Mouse (Mus musculus): ENCODE measurements around the gene Apoa4.

The Apoa4 gene

DNA sequence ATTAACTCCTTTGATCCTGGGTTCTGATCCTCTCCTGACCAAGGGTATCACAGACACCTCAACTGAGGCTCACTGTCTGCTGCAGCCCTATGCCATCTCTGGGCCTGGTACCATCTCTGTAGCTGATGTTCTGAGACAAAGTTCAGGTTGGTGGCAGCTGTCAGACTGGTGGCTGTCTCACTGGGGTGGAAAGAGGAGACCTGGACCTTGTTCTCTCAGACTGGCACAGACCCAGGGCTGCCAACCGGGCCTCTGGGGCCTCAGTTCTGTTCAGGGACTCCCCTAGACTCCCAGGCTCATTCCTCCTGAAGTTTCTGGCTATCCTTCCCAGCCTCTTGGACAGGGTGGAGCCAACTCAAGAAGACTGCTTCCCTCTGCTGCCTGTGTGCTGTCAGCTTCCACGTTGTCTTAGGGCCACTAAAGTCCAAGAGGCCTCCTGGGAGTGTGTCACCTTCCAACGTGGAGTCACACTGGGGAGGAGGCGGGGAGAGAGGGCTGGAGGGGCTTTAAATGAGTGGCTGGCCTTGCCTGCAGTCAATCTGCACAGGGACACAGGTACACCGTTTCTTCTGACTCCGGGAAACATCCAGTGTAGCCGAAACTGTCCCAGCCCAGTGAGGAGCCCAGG, at the start of gene Apoa4:
Gene Apoa4 (plus strand): TSS at position 171 of the 628 bp plus-strand sequence.
- ChIA-PET CTCF (interaction anchor here in 2 of 4 experiments (0.7 to 1.4 kb wide), 2 partner anchors 10 to 12 kb away, joined by 3 to 5 read pairs; partner anchors contain the start of gene Apoa1 (in 1 of the 2)), POLR2A (interaction anchor here in 1 of 4 experiments (1.7 kb wide), 1 partner anchor 10 kb away, joined by 6 read pairs; no protein-coding TSS in a partner anchor)

DNA sequence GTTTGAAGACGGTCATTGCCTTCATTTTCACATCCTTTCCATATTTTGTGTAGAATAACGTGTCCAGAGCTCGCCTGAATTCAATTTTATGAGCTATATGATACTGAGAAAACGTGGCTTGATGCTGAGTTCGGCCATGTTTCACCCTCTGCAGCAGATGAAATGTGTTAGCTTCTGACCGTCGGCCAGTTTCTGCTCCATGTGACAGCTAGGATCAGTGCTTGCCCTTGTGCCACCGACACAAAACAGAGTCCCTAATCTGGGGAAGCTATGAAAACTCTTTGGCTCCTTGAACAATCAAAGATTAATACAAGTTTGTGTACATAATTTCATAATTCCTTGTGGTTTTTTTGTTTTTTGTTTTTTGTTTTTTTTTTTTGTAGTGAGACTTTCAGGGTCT, 49.3 kb upstream of the Apoa4 start:
- ChIA-PET CTCF (interaction anchor here in 3 of 4 experiments (0.5 to 1.2 kb wide), 13 partner anchors 8 to 357 kb away, joined by 3 to 7 read pairs (median 3); partner anchors contain the start of genes Pafah1b2 (in 1 of the 3) and Sik3 (in 1 of the 3)), POLR2A (interaction anchor here in 1 of 4 experiments (0.7 kb wide), 1 partner anchor 234 kb away, joined by 3 read pairs; no protein-coding TSS in a partner anchor)

DNA sequence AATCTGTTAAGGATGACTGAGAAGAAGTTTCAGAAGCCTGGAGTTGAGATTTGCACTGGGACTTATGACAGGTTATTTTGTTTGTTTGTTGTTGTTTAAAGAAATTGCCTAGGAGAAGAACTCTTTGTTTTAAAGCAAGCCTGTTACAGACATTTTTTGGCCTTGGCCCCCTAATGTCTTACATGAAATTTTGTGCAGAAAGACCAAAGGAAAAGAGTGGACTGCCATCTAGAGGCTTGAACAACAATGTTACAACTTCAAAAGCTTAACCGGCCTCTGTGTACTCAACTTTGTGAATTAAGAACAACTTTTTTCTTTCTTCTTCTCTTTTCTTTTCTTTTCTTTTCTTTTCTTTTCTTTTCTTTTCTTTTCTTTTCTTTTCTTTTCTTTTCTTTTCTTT, 48.9 kb upstream of the Apoa4 start:
- ChIA-PET POLR2A (interaction anchor here in 1 of 4 experiments (0.7 to 1.0 kb wide), 2 partner anchors 177 to 234 kb away, joined by 3 read pairs; no protein-coding TSS in a partner anchor), CTCF (interaction anchor here (0.5 to 1.0 kb wide), 16 partner anchors 8 to 358 kb away, joined by 3 to 7 read pairs (median 3); partner anchors contain the start of genes Pafah1b2 (in 1 of the 4) and Sik3 (in 1 of the 4))

DNA sequence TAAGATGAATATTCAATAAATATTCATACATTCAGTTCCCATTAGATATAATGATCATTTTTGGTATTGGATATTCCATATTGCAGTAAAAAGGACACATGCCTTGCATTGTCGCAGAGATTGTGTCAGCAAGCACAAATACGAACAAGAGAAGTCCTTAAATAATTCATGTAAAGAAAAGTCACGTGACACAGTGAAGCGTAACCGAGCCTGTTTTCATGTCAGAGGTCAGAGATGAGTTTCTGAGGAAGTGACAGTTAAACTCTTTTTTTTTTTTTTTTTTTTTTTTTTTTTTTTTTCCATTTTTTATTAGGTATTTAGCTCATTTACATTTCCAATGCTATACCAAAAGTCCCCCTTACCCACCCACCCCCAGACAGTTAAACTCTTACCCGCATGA, 47.9 kb upstream of the Apoa4 start:
- ChIA-PET POLR2A (interaction anchor here in 1 of 4 experiments (1.0 to 1.6 kb wide), 2 partner anchors 37 to 178 kb away, joined by 3 to 5 read pairs; no protein-coding TSS in a partner anchor), CTCF (interaction anchor here in 1 of 4 experiments (0.5 to 0.6 kb wide), 2 partner anchors 63 to 184 kb away, joined by 4 to 5 read pairs; no protein-coding TSS in a partner anchor)

DNA sequence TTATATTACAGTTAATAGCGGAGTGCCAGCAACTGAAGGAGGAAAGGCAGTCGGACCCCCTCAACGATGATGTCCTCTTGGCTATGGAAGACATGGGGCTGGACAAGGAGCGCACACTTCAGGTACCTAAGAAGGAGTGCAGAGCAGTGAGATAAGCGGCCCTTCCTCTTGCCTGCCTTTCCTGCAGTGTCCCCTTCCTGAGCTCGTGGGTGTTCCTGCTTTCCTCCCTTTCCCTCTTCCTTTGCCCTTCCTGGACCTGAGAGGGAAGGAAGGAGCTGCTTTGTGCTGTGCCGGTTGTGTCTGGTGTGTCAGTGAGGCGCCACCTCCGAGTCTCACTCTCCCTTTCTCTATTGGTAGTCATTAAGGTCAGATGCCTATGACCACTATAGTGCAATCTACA, 45.7 kb upstream of the Apoa4 start:
- CTCF ChIA-PET = interaction anchor here in 3 of 4 experiments (0.7 to 2.0 kb wide), 5 partner anchors 9 to 183 kb away, joined by 3 to 7 read pairs (median 4); partner anchors contain the start of genes Pafah1b2 (in 1 of the 3) and Sik3 (in 1 of the 3)
- POLR2A ChIA-PET = interaction anchor here in 1 of 4 experiments (0.9 to 1.5 kb wide), 2 partner anchors 10 to 19 kb away, joined by 3 read pairs; no protein-coding TSS in a partner anchor

DNA sequence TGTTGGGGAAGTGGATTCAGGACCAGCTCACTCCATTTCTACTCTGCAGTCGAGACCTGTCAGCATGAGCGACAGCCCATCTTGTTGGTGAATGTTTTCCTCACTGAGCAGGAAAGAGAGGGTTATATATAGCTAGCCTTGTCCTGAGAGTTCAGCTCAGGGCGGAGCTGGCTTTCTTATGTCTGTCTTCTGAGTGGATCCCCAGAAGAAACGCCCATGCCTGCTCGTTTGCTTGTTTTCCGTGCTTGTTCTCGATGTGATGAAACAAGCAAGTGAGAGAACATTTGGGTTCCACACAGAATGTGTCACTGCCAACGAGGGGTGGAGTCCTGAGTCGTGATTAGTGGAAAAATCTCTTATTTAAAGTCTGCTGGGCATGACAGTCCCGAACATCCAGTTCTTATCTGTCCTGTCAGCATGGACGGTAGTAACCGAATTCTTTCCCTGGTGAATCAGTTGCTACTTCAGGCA, 43.8 kb upstream of the Apoa4 start:
- ChIA-PET POLR2A (interaction anchor here in 1 of 4 experiments (0.5 kb wide), 1 partner anchor 211 kb away, joined by 3 read pairs; no protein-coding TSS in a partner anchor), CTCF (interaction anchor here in 1 of 4 experiments (1.0 to 1.4 kb wide), 2 partner anchors 11 to 33 kb away, joined by 3 read pairs; no protein-coding TSS in a partner anchor)

DNA sequence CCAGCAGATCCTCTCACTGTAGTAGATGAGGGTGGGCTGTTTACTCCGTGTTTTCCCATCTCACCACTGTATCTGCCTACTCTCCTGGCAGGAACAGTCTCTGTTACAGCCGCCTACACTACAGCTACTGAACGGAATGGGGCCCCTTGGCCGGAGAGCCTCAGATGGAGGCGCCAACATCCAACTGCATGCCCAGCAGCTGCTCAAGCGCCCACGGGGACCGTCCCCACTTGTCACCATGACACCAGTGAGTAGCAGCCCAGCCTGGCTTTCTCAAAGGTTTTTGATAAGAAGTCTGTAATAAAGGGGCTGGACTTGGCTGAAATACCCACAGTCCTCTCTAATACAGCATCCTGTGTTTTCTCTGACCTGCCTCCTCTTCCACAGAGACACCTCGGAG, 42.0 kb upstream of the Apoa4 start:
- ChIA-PET CTCF (interaction anchor here in 3 of 4 experiments (0.7 to 2.5 kb wide), 3 partner anchors 13 to 48 kb away, joined by 3 to 11 read pairs (median 10); no protein-coding TSS in a partner anchor), POLR2A (interaction anchor here in 1 of 4 experiments (1.4 kb wide), 1 partner anchor 43 kb away, joined by 3 read pairs; no protein-coding TSS in a partner anchor)

DNA sequence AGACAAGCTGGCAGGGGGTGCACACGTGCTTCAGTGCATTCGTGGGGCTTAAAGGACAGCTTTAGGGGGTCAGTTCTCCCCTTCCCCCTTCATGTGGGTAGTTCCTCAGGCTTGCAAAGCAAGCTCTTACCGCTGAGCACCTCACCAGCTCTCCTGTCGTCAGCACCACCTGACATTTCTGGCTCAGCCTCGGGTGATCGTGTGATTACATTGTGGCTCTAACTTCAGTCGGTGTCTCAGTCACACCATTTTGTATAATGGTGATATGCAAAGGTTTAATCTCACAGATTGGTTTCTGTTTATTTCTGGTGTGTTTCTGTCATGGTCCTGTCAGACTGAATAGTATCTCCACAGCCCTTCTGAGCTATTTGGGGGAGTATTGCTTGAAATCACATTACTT, 41.6 kb upstream of the Apoa4 start:
- CTCF ChIA-PET = interaction anchor here in 3 of 4 experiments (0.7 to 2.5 kb wide), 4 partner anchors 13 to 48 kb away, joined by 3 to 11 read pairs (median 6); no protein-coding TSS in a partner anchor
- POLR2A ChIA-PET = interaction anchor here in 1 of 4 experiments (1.1 to 1.4 kb wide), 3 partner anchors 12 to 43 kb away, joined by 3 to 4 read pairs (median 3); no protein-coding TSS in a partner anchor

DNA sequence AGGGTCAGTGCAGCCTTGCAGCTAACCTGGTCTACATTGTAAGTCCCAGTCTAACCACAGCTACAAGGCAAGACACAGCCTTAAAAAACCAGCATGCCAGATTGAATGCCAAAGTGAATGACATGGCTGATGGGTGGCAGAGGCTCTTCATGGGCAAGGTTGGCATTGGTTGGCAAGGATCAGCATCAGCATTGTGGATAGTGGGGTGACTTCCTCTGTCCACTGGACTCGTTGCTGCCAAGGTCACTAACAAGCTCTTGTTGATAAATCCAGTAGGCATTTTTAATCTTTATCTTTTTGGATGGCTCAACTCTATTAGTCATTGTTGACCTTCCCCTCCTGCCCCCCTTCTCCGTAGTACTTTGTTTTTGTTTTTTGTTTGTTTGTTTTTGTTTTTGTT, 40.9 kb upstream of the Apoa4 start:
- ChIA-PET CTCF (interaction anchor here in 3 of 4 experiments (0.6 to 2.5 kb wide), 4 partner anchors 8 to 30 kb away, joined by 3 to 11 read pairs (median 8); no protein-coding TSS in a partner anchor), POLR2A (interaction anchor here in 2 of 4 experiments (0.6 to 1.2 kb wide), 4 partner anchors 12 to 849 kb away, joined by 3 to 4 read pairs (median 4); no protein-coding TSS in a partner anchor)

DNA sequence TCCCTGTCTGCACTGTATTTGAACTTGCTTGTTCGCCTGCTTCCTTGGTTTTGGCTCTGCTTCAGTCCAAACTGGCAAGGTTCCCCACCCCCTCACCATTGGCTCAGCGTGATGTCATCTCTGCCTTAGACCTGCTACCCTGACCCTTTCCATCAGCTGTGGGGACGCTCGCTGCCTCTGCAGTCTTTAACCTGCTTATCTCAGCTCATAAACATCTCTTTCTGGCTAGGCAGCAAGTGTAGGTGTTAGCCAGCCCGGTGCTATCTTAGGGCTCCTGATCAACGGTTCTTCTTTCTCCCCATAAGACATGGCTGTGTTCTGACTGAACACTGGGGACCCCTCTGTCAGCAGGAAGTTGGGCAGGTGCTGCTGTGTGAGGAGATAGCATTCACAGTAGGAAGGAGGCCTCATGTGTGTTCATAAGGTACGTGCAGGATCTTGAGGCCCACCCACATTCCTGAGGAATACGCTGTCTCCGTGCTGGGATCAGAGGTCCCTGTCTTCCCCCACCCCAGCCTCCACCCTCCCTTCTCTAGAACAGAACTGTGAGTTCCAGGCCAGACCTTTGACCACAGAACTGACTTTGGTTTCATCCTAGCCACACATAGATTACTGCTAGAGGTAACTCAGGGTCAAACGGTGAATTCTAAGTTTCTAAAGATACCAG, 33.5 kb upstream of the Apoa4 start:
- ChIA-PET CTCF (interaction anchor here in 1 of 4 experiments (0.6 to 0.8 kb wide), 2 partner anchors 17 to 23 kb away, joined by 3 read pairs; no protein-coding TSS in a partner anchor), POLR2A (interaction anchor here in 1 of 4 experiments (1.5 kb wide), 1 partner anchor 23 kb away, joined by 3 read pairs; no protein-coding TSS in a partner anchor)

DNA sequence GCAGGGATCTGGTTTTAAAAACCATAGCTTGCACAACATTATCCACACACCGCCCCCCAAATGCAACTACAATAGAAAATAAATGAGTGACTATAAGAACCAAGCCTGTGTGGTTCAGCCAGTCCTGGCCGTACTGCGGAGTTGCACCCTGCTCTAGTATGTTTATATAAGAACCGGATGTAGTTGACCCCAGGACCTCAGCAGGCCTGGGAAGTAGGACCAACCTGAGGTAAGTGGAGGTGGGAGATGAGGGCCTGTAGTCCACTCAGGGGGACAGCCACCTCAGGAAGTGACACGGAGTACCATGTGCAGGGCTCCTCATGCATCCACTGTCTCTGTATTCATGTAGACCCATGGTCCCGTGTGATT, 33.0 kb upstream of the Apoa4 start:
- ChIA-PET CTCF (interaction anchor here in 1 of 4 experiments (0.8 kb wide), 1 partner anchor 22 kb away, joined by 3 read pairs; no protein-coding TSS in a partner anchor), POLR2A (interaction anchor here in 2 of 4 experiments (0.6 to 1.5 kb wide), 2 partner anchors 23 to 160 kb away, joined by 3 to 4 read pairs; no protein-coding TSS in a partner anchor)

DNA sequence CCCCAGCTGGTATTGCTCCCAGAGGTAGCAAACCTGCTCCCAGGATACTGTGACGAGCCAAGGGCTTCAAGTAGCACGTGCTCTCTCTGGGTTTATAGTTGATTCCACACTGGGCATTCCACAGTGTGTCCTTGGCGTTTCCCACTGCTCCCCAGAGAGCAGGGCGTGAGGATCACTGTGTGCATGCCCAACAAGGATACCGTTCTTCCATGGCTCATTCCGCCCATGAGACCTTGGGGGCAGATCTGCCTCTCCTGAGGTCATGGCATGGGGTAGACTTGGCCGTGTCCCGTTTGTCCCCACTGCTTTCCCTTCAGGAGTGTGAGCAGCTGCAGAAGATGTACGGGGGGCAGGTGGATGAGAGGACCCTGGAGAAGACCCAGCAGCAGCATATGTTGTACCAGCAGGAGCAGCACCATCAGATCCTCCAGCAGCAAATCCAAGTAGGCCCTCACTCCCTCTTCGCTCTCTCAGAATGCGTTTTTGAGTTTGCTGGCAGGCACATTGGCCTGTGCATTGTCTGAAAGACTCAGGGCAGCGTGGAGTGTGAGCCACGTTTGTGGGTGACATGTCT, 32.0 kb upstream of the Apoa4 start:
- POLR2A ChIA-PET = interaction anchor here in 1 of 4 experiments (1.5 kb wide), 1 partner anchor 22 kb away, joined by 3 read pairs; no protein-coding TSS in a partner anchor
- CTCF ChIA-PET = interaction anchor here in 1 of 4 experiments (0.9 to 1.5 kb wide), 3 partner anchors 21 to 38 kb away, joined by 3 to 8 read pairs (median 3); no protein-coding TSS in a partner anchor

DNA sequence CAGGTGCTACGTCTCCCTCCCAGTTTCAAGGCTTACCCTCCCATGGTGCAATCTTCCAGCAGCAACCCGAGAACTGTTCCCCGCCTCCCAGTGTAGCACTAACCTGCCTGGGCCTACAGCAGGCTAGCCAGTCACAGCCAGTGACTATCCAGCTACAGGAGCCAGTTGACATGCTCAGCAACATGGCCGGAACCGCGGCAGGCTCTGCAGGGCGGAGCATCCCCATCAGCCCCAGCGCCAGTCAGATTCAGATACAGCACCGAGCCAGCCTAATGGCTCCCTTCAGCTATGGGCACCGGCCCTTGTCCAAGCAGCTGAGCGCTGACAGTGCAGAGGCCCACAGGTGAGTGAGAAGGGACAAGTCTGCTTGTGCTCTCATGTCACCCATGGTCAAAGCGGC, 30.0 kb upstream of the Apoa4 start:
- POLR2A ChIA-PET = interaction anchor here (0.5 to 2.8 kb wide), 16 partner anchors 9 to 198 kb away, joined by 3 to 16 read pairs (median 4); partner anchors contain the start of genes Apoa1 (in 2 of the 4), Pafah1b2 (in 1 of the 4) and Sik3 (in 1 of the 4)
- CTCF ChIA-PET = interaction anchor here (0.6 to 1.7 kb wide), 7 partner anchors 19 to 586 kb away, joined by 3 to 9 read pairs (median 4); partner anchors contain the start of gene Bud13 (in 1 of the 4)

DNA sequence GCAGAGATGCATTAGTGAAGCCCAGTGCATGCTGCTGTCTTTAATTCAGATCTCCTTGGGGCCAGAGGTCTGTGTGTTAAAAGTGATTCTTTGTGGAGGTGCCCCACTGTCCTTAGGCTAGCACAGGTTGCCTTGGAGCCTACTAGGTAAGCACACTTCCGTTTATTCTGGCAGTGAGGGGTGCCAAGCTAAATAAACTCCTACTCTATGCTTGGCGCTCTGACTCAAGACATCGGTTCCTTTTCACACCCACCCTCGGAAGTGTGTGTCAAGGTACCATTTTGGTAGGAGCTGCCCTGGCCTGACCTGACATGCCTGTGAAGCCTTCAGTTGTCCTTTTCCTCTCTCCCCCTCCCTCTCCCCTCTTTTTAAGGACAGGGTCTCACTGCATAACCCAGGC, 26.2 kb upstream of the Apoa4 start:
- CTCF ChIA-PET = interaction anchor here in 2 of 4 experiments (0.6 to 1.4 kb wide), 2 partner anchors 11 to 29 kb away, joined by 3 to 4 read pairs; no protein-coding TSS in a partner anchor

DNA sequence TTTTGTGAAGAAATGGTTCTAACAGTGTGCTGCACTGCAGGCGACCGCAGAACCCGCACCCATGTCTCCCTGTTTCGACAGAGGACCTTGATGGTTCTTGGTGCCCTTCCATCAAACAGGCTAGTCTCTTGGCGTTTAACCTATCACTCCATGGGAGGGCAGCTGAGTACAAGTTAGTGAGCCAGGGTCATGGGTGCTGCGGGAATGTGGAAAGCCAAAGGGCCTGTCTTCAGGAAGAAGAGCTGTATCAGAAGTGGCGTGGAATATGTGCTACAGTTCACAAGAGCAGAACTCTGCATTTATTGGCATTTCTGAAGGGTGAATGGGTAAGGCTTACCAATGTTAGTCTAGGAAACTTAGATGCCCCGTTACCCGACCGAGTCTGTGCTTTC, 25.6 kb upstream of the Apoa4 start:
- POLR2A ChIA-PET = interaction anchor here in 3 of 4 experiments (0.7 to 2.3 kb wide), 4 partner anchors 15 to 55 kb away, joined by 3 to 9 read pairs (median 3); no protein-coding TSS in a partner anchor

More for the DNA sequence above, 26.2 kb upstream of the Apoa4 start:
- POLR2A ChIA-PET = interaction anchor here in 1 of 4 experiments (2.3 kb wide), 1 partner anchor 16 kb away, joined by 9 read pairs; no protein-coding TSS in a partner anchor

DNA sequence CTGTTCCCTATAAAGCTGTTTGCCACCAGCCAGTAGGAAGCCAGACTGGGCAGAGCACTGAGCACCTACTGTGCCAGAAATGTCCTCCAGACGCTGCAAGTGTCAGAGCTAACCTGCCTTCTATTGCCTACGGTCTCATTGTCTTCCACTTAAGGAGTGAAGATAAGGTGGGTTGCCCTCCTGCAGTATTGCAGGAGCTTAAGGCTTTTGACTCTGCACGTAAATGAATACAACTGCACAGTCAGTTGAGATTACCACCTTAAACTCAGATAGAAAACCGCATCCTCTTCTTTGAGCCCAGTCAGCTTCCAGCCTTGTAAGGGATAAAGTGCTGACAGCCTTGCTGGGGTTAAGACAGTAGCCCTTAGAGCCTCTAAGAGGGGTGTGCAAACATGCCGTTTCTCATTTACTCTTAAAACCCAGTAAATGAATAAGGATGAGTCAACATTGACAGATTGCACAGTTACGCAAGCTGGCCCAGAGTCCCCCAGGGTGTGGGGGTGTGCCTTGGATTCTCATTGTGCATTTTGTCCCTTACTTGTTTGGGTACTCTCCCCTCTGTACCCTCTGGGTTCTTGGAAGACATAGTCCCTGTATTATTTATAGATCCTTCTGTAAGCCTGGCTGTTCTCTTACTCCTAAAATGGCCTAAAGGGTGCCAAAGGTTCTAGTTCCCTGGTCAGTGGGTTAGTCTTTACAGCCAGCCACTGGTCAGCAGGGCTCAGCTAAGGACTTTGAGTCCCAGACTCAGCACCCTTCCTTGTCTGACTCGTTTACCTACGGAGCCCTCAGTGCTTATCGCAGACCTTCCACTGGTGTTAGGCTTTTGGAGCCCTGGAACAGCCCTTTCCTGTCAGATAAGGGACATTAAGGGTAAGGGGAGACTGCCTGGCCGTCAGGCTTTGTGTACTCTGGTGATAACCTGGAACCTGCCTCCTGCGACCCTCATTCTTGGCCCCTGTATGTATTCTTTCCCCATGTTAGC, 24.9 kb upstream of the Apoa4 start:
- POLR2A ChIA-PET = interaction anchor here in 3 of 4 experiments (0.7 to 2.3 kb wide), 5 partner anchors 14 to 55 kb away, joined by 3 to 9 read pairs (median 3); no protein-coding TSS in a partner anchor
- CTCF ChIA-PET = interaction anchor here in 2 of 4 experiments (0.5 to 2.3 kb wide), 5 partner anchors 13 to 1070 kb away, joined by 3 to 6 read pairs (median 3); partner anchors contain the start of gene Apoa1 (in 1 of the 2)

More for the DNA sequence above, 25.6 kb upstream of the Apoa4 start:
- CTCF ChIA-PET = interaction anchor here in 2 of 4 experiments (0.5 to 2.3 kb wide), 4 partner anchors 14 to 31 kb away, joined by 3 to 6 read pairs (median 4); partner anchors contain the start of gene Apoa1 (in 1 of the 2)
